11 mouse cellular contexts compared by ENCODE assay signal in the genomic region with DNA sequence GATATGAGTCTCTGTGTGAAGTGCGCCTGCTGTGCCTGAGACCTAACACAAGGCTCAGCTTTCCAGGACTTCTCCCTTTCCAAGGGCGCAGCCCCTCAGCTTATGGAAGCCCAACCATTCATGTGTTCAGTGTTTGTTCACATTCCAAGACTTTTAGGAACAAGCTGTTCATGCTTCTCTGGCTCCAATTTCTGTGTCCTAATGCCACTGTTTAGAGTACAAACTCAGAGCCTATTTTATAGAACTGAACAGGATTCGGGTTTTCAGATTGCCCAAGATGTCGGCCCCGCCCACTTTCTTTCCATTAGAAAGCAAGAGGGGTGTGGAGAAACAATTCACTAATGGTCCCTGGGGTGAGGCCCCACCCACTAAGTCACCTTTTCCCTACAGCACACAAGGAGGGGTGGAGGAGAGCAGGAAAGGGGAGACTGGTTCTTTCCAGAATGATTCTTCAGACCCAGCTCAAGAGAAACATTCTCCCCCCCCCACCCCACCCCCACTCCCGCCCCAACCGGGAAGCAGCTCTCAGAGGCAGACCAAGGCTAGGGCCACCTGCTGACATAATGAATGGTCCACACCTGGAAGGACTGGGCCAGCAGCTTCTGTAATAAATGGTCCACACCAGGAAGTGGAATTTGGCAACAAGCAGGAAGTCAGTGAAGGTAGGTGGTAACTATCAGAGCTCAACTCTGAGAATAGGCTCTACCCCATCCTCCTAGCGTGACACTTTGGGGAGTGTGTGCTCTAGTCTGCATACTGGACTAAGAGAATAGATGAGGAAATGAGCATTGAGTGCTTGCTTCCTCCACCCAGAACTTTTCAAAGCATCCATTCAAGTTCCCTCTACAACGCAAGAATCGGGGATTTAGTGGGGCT.
DNase-seq lines count a peak whose midpoint lies in the region; ATAC-seq lines count a peak whose summit lies in the region.
"Had no signal": no experiment of that assay in that cellular context is flagged by ENCODE, and none has a peak within 500 bp of the region (broad histone marks: within the 10 kb centered on the region; RNA-seq: fewer than 3 reads in every experiment).

No protein-coding gene starts in this region.

- ATAC-seq in lung, embryonic 16.5 days (ENCODE audit: low read depth) = peak; percentile 86
- ATAC-seq: forebrain, embryonic 15.5 days; inflammation-experienced regulatory T-cells, adult 6 months had no signal

- WGBS in lung, embryonic 16.5 days = 51% methylated on average over 10 of the region's 10 CpGs

- H3K4me1 ChIP-seq in lung, embryonic 16.5 days (replicated peaks; ENCODE audit: control insufficient read depth, insufficient read depth, low read length) = 0 out of 2 replicates have a peak, but pooled peaks cover 4% of the 10 kb centered on the region
- H3K4me1 ChIP-seq: forebrain, embryonic 15.5 days had no signal

- no peaks in the 10 kb centered on the region for H3K9me3 ChIP-seq in lung, embryonic 16.5 days (ENCODE audit: control insufficient read depth, low read length)
- H3K9me3 ChIP-seq: forebrain, embryonic 15.5 days had no signal

- H3K36me3 ChIP-seq in lung, embryonic 16.5 days (ENCODE audit: control insufficient read depth, insufficient read depth, low read length) = no peaks in the 10 kb centered on the region
- H3K36me3 ChIP-seq: forebrain, embryonic 15.5 days had no signal

- no peak overlapping the region for H3K4me3 ChIP-seq in lung, embryonic 16.5 days (ENCODE audit: low read length)
- H3K4me3 ChIP-seq: forebrain, embryonic 15.5 days had no signal

- H3K27ac ChIP-seq in lung, embryonic 16.5 days (ENCODE audit: low read length) = 0 out of 2 replicates have a peak overlapping the region, but pooled peaks have one; percentile 27
- H3K27ac ChIP-seq: forebrain, embryonic 15.5 days had no signal

- H3K4me2 ChIP-seq in lung, embryonic 16.5 days (ENCODE audit: low read depth, low read length) = no peak overlapping the region
- H3K4me2 ChIP-seq: forebrain, embryonic 15.5 days; heart, embryonic 11.5 days had no signal

- no peak overlapping the region for H3K9ac ChIP-seq in lung, embryonic 16.5 days (ENCODE audit: low read length)
- H3K9ac ChIP-seq: forebrain, embryonic 15.5 days had no signal

- intact Hi-C loops in gastrocnemius, postnatal 14 days (cut with DNase I; ENCODE audit: low total_unique reads) = no loop called here
- intact Hi-C loops in gastrocnemius, postnatal 36 days (cut with DNase I) = no loop called here

- H3K27me3 ChIP-seq in lung, embryonic 16.5 days (ENCODE audit: control insufficient read depth, insufficient read depth, low read depth, low read length) = no peaks in the 10 kb centered on the region
- H3K27me3 ChIP-seq: forebrain, embryonic 15.5 days had no signal

- peak; percentile 17 for DNase-seq in gastrocnemius, postnatal 14 days
- DNase-seq in gastrocnemius, postnatal 25 days = no peak
- DNase-seq in urinary bladder, postnatal 14 days (ENCODE audit: low spot score) = peak; percentile 68
- no peak for DNase-seq in urinary bladder, adult 18-20 months (ENCODE audit: low spot score in 2 of 2)
- DNase-seq in cerebellum, postnatal 25 days = no peak
- no peak for DNase-seq in gastrocnemius, postnatal 36 days
- no peak for DNase-seq in cerebellum, adult 9-11 months

Comparison
In these comparisons a context has a peak if more than half of its experiments do, and no peak if none do; other contexts are left out.
1. DNase-seq: peak in gastrocnemius, postnatal 14 days (single experiment) and urinary bladder, postnatal 14 days (single experiment); none in gastrocnemius, postnatal 25 days (single experiment), urinary bladder, adult 18-20 months (0 of 2), cerebellum, postnatal 25 days (0 of 2), gastrocnemius, postnatal 36 days (0 of 2) and cerebellum, adult 9-11 months (single experiment).